Mouse (Mus musculus) liver, postnatal 0 days (tissue): ENCODE measurements around the gene Tbc1d16.

ENCODE experiments used
- CTCF ChIP-seq: sonication (generic); IDR thresholded peaks from 2 replicates; pipeline ENCODE4 v1.5.1; 2016; ENCODE audit warnings: antibody characterized with exemption, low read depth
- EP300 ChIP-seq: IDR thresholded peaks from 2 replicates; pipeline ENCODE4 v1.6.1; 2016; ENCODE audit warnings: antibody characterized with exemption, low read depth, mild to moderate bottlenecking

GRCm38 (mm10) chr11:119186989-119187799, 41.1 kb downstream of the Tbc1d16 start:
- TF ChIP-seq EP300 (no peak), CTCF (peak; percentile 80)
